Comparison of ENCODE assay signal across 7 mouse cellular contexts in genomic region chr17:70755669-70756263, GRCm38 (mm10).
A peak's percentile ranks its signal among the peaks of the same experiment; 100 is the strongest.
DNase-seq lines count a peak whose midpoint lies in the region; ATAC-seq and TF ChIP-seq lines count a peak whose summit lies in the region.

No protein-coding gene starts in this region.

- no peak for DNase-seq in Patski (ENCODE audit: low read depth, low spot score)
- DNase-seq in embryonic facial prominence, embryonic 11.5 days (ENCODE audit: low spot score), result peak; percentile 59
- no peak for DNase-seq in liver, postnatal 0 days
- DNase-seq in stomach, postnatal 0 days (ENCODE audit: low spot score), result peak; percentile 52
- no peak for DNase-seq in left cerebral cortex, postnatal 10 days (ENCODE audit: extremely low spot score in 1 of 2, low spot score in 2 of 2)
- DNase-seq in cerebellum, adult 8-10 months, result no peak

- H3K9ac ChIP-seq in embryonic facial prominence, embryonic 11.5 days (replicated peaks; ENCODE audit: low read length), result no peak overlapping the region
- peak overlapping the region; percentile 41 for H3K9ac ChIP-seq in hindbrain, embryonic 12.5 days
- 0 out of 2 replicates have a peak overlapping the region, but pooled peaks have one; percentile 55 for H3K9ac ChIP-seq in liver, postnatal 0 days (replicated peaks)
- peak overlapping the region; percentile 51 for H3K9ac ChIP-seq in stomach, postnatal 0 days (ENCODE audit: low read length)

- no peak for TF ChIP-seq CTCF in Patski (IDR thresholded peaks at IDR 0.05)
- no peak for TF ChIP-seq CTCF in liver, postnatal 0 days (IDR thresholded peaks at IDR 0.05; ENCODE audit: low read depth)
- no peak for TF ChIP-seq CTCF in stomach, postnatal 0 days (IDR thresholded peaks at IDR 0.05; ENCODE audit: low read depth)

- no peaks in the 10 kb centered on the region for H3K36me3 ChIP-seq in embryonic facial prominence, embryonic 11.5 days (replicated peaks; ENCODE audit: control insufficient read depth, insufficient read depth, low read depth, low read length)
- H3K36me3 ChIP-seq in hindbrain, embryonic 12.5 days, result no peaks in the 10 kb centered on the region
- no peaks in the 10 kb centered on the region for H3K36me3 ChIP-seq in liver, postnatal 0 days (replicated peaks; ENCODE audit: insufficient read depth, low read length)
- no peaks in the 10 kb centered on the region for H3K36me3 ChIP-seq in stomach, postnatal 0 days (ENCODE audit: control insufficient read depth, insufficient read depth, low read length)

- no peaks in the 10 kb centered on the region for H3K9me3 ChIP-seq in embryonic facial prominence, embryonic 11.5 days (replicated peaks; ENCODE audit: control insufficient read depth, low read length)
- no peaks in the 10 kb centered on the region for H3K9me3 ChIP-seq in hindbrain, embryonic 12.5 days (replicated peaks)
- H3K9me3 ChIP-seq in liver, postnatal 0 days (ENCODE audit: low read length), result no peaks in the 10 kb centered on the region
- H3K9me3 ChIP-seq in stomach, postnatal 0 days (ENCODE audit: control insufficient read depth, low read length), result no peaks in the 10 kb centered on the region

- in situ Hi-C loops in Patski (cut with MboI; ENCODE audit: low pct_unique_long_range_greater_than_20kb), result no loop called here

- POLR2A ChIA-PET in Patski (lab: Charles Lee), result interaction anchor here (0.8 to 2.6 kb wide), 5 partner anchors 18 to 99 kb away, joined by 3 to 17 read pairs (median 3); partner anchors contain the start of gene Tgif1

- TF ChIP-seq EP300 in liver, postnatal 0 days (IDR thresholded peaks at IDR 0.05; ENCODE audit: low read depth), result no peak
- no peak for TF ChIP-seq EP300 in stomach, postnatal 0 days (optimal IDR thresholded peaks at IDR 0.05)

- CTCF ChIA-PET in Patski (lab: Charles Lee), result interaction anchor here (0.8 to 1.5 kb wide), 8 partner anchors 11 to 93 kb away, joined by 3 to 4 read pairs (median 3); no protein-coding TSS in a partner anchor

- H3K27me3 ChIP-seq in Patski, result no peaks in the 10 kb centered on the region
- no peaks in the 10 kb centered on the region for H3K27me3 ChIP-seq in embryonic facial prominence, embryonic 11.5 days (ENCODE audit: control insufficient read depth, insufficient read depth, low read length)
- H3K27me3 ChIP-seq in hindbrain, embryonic 12.5 days, result peaks cover 21% of the 10 kb centered on the region
- no peaks in the 10 kb centered on the region for H3K27me3 ChIP-seq in liver, postnatal 0 days (ENCODE audit: insufficient read depth, low read length)
- no peaks in the 10 kb centered on the region for H3K27me3 ChIP-seq in stomach, postnatal 0 days (ENCODE audit: control insufficient read depth, insufficient read depth, low read length)

- ATAC-seq in Patski, result peak; percentile 55
- peak; percentile 37; the same call in 1 of the 2 replicates for ATAC-seq in embryonic facial prominence, embryonic 11.5 days (replicated peaks; ENCODE audit: insufficient number of reproducible peaks, low FRiP score, low TSS enrichment, low read depth)
- ATAC-seq in hindbrain, embryonic 12.5 days (ENCODE audit: low FRiP score), result peak; percentile 71
- ATAC-seq in liver, postnatal 0 days, result no peak
- ATAC-seq in stomach, postnatal 0 days (ENCODE audit: low FRiP score, low TSS enrichment), result peak; percentile 43; the same call in 1 of the 2 replicates

- H3K27ac ChIP-seq in embryonic facial prominence, embryonic 11.5 days (replicated peaks; ENCODE audit: low read depth, low read length), result no peak overlapping the region
- H3K27ac ChIP-seq in hindbrain, embryonic 12.5 days, result peak overlapping the region; percentile 80
- H3K27ac ChIP-seq in liver, postnatal 0 days (ENCODE audit: low read depth), result no peak overlapping the region
- H3K27ac ChIP-seq in stomach, postnatal 0 days (replicated peaks), result peak overlapping the region; percentile 82

- WGBS in embryonic facial prominence, embryonic 11.5 days, result 7% methylated on average over 14 of the region's 14 CpGs
- WGBS in hindbrain, embryonic 12.5 days, result 5% methylated on average over 14 of the region's 14 CpGs
- WGBS in liver, postnatal 0 days (ENCODE audit: insufficient replicate concordance), result 4% methylated on average over 14 of the region's 14 CpGs
- 5% methylated on average over 13 of the region's 14 CpGs for WGBS in stomach, postnatal 0 days

- intact Hi-C loops in left cerebral cortex, postnatal 10 days (cut with DNase I), result loop anchor here (10.0 kb wide), 1 partner anchor 209 kb away; no protein-coding TSS in a partner anchor

- peak overlapping the region; percentile 30 for H3K4me3 ChIP-seq in embryonic facial prominence, embryonic 11.5 days (ENCODE audit: low read depth, low read length)
- peak overlapping the region; percentile 18 for H3K4me3 ChIP-seq in hindbrain, embryonic 12.5 days
- H3K4me3 ChIP-seq in liver, postnatal 0 days (ENCODE audit: low read depth, low read length), result peak overlapping the region; percentile 43
- H3K4me3 ChIP-seq in stomach, postnatal 0 days (ENCODE audit: low read depth, low read length), result peak overlapping the region; percentile 38

- H3K4me2 ChIP-seq in embryonic facial prominence, embryonic 11.5 days (ENCODE audit: low read depth, low read length), result peak overlapping the region; percentile 67
- H3K4me2 ChIP-seq in hindbrain, embryonic 12.5 days (replicated peaks), result peak overlapping the region; percentile 59
- H3K4me2 ChIP-seq in liver, postnatal 0 days (ENCODE audit: low read depth, low read length), result peak overlapping the region; percentile 81
- peak overlapping the region; percentile 82 for H3K4me2 ChIP-seq in stomach, postnatal 0 days (replicated peaks; ENCODE audit: low read depth)

- no peaks in the 10 kb centered on the region for H3K4me1 ChIP-seq in embryonic facial prominence, embryonic 11.5 days (ENCODE audit: control insufficient read depth, insufficient read depth, low read length)
- H3K4me1 ChIP-seq in hindbrain, embryonic 12.5 days, result peaks cover 23% of the 10 kb centered on the region
- peaks cover 19% of the 10 kb centered on the region for H3K4me1 ChIP-seq in liver, postnatal 0 days (ENCODE audit: insufficient read depth)
- no peaks in the 10 kb centered on the region; the same call in 1 of the 2 replicates for H3K4me1 ChIP-seq in stomach, postnatal 0 days (replicated peaks; ENCODE audit: control insufficient read depth, insufficient read depth)

Comparison
In these comparisons a context has a peak if more than half of its experiments do, and no peak if none do; other contexts are left out.
1. DNase-seq: peak in embryonic facial prominence, embryonic 11.5 days (single experiment) and stomach, postnatal 0 days (single experiment); none in Patski (single experiment), liver, postnatal 0 days (single experiment), left cerebral cortex, postnatal 10 days (0 of 2) and cerebellum, adult 8-10 months (single experiment).
2. H3K27ac ChIP-seq: peak in hindbrain, embryonic 12.5 days (single experiment) and stomach, postnatal 0 days (single experiment); none in embryonic facial prominence, embryonic 11.5 days (single experiment) and liver, postnatal 0 days (single experiment).
3. Peak in every context shown above with its lines, with median percentiles within 50 percentile points of each other: H3K4me2 ChIP-seq and H3K4me3 ChIP-seq.